Comparison of ENCODE assay signal across 8 mouse cellular contexts in genomic region chr1:74284543-74285160, GRCm38 (mm10). TPM values are rescaled to one million over a fixed set of nuclear protein-coding genes. Genes with fewer than 3 reads are reported as not detected.
DNase-seq lines count a peak whose midpoint lies in the region; ATAC-seq and TF ChIP-seq lines count a peak whose summit lies in the region.

Gene Aamp (minus strand): TSS chr1:74284738.
Gene Pnkd (plus strand): TSS chr1:74284930.

- under 1% methylated on average over 56 of the region's 56 CpGs for WGBS in kidney, embryonic 14.5 days
- under 1% methylated on average over 56 of the region's 56 CpGs for WGBS in limb, embryonic 15.5 days

- TF ChIP-seq CTCF in bone marrow macrophage, adult 2 months (IDR thresholded peaks at IDR 0.05; ENCODE audit: low read depth, low read length) = no peak
- TF ChIP-seq CTCF in embryonic fibroblast, embryonic 13.5 days (IDR thresholded peaks at IDR 0.05; ENCODE audit: borderline replicate concordance, insufficient read depth, low read length) = no peak

- H3K4me3 ChIP-seq in bone marrow macrophage, adult 2 months (ENCODE audit: insufficient read depth, low read length) = peak within 1 kb of the TSS; percentile 80
- peak within 1 kb of the TSS; percentile 94 for H3K4me3 ChIP-seq in embryonic fibroblast, embryonic 13.5 days (ENCODE audit: insufficient read depth, low read length)
- peak within 1 kb of the TSS; percentile 83 for H3K4me3 ChIP-seq in kidney, embryonic 14.5 days (ENCODE audit: low read length)
- peak within 1 kb of the TSS; percentile 90 for H3K4me3 ChIP-seq in limb, embryonic 15.5 days

- H3K4me2 ChIP-seq in kidney, embryonic 14.5 days (replicated peaks; ENCODE audit: low read depth, low read length) = peak within 1 kb of the TSS; percentile 88
- H3K4me2 ChIP-seq in limb, embryonic 15.5 days = peak within 1 kb of the TSS; percentile 79

- peak within 1 kb of the TSS; percentile 80 for H3K9ac ChIP-seq in kidney, embryonic 14.5 days (ENCODE audit: low read depth, low read length)
- peak within 1 kb of the TSS; percentile 79 for H3K9ac ChIP-seq in limb, embryonic 15.5 days

- no peak for TF ChIP-seq POLR2A in bone marrow macrophage, adult 2 months (IDR thresholded peaks at IDR 0.05; ENCODE audit: borderline replicate concordance, low read depth, low read length)
- peak; percentile 85 for TF ChIP-seq POLR2A in embryonic fibroblast, embryonic 13.5 days (IDR thresholded peaks at IDR 0.05; ENCODE audit: low read depth, low read length)

- no peaks in the 10 kb centered on the region for H3K9me3 ChIP-seq in kidney, embryonic 14.5 days (ENCODE audit: control insufficient read depth, low read length)
- H3K9me3 ChIP-seq in limb, embryonic 15.5 days = no peaks in the 10 kb centered on the region

- peak; percentile 100 for DNase-seq in A20 (ENCODE audit: low read depth, low spot score)
- DNase-seq in heart, adult 9 months (ENCODE audit: low spot score in 2 of 2) = peak; percentile 100
- DNase-seq in monocyte, adult 2 months (ENCODE audit: low read depth in 1 of 2, low spot score in 2 of 2) = peak; percentile 100
- DNase-seq in spleen, postnatal 36 days (ENCODE audit: low spot score in 2 of 2) = peak; percentile 100

- ATAC-seq in kidney, embryonic 14.5 days (ENCODE audit: low FRiP score, low TSS enrichment) = peak; percentile 97
- peak; percentile 97 for ATAC-seq in limb, embryonic 15.5 days (ENCODE audit: insufficient number of reproducible peaks, low FRiP score, low TSS enrichment, low read depth)

- H3K4me1 ChIP-seq in bone marrow macrophage, adult 2 months (ENCODE audit: control insufficient read depth, insufficient read depth, low read length) = peaks cover 4% of the 10 kb centered on the region
- peaks cover 4% of the 10 kb centered on the region for H3K4me1 ChIP-seq in embryonic fibroblast, embryonic 13.5 days (ENCODE audit: control insufficient read depth, insufficient read depth, low read length)
- peaks cover 9% of the 10 kb centered on the region; the same call in 1 of the 2 replicates for H3K4me1 ChIP-seq in kidney, embryonic 14.5 days (ENCODE audit: control insufficient read depth, insufficient read depth, low read length)
- H3K4me1 ChIP-seq in limb, embryonic 15.5 days = peaks cover 37% of the 10 kb centered on the region

- H3K36me3 ChIP-seq in kidney, embryonic 14.5 days (ENCODE audit: control insufficient read depth, insufficient read depth, low read length) = peaks cover 50% of the 10 kb centered on the region
- peaks cover 53% of the 10 kb centered on the region for H3K36me3 ChIP-seq in limb, embryonic 15.5 days

- no peaks in the 10 kb centered on the region for H3K27me3 ChIP-seq in kidney, embryonic 14.5 days (ENCODE audit: control insufficient read depth, insufficient read depth, low read length)
- no peaks in the 10 kb centered on the region for H3K27me3 ChIP-seq in limb, embryonic 15.5 days

- peak within 1 kb of the TSS; percentile 61 for H3K27ac ChIP-seq in bone marrow macrophage, adult 2 months (ENCODE audit: insufficient read depth, low read depth, low read length)
- no peak within 1 kb of the TSS for H3K27ac ChIP-seq in embryonic fibroblast, embryonic 13.5 days (ENCODE audit: insufficient read depth, low read length)
- H3K27ac ChIP-seq in kidney, embryonic 14.5 days (ENCODE audit: low read depth, low read length) = peak within 1 kb of the TSS; percentile 67
- peak within 1 kb of the TSS; percentile 85 for H3K27ac ChIP-seq in limb, embryonic 15.5 days

RNA-seq across cellular contexts. Expression of gene Aamp, which starts in this region (rescaled TPM):
- polyA plus RNA-seq in bone marrow macrophage, adult 2 months (2012; ENCODE audit: insufficient read depth, insufficient read length, missing spikeins) = 104 and 124 TPM in 2 replicates
- polyA plus RNA-seq in embryonic fibroblast, embryonic 13.5 days (2011; ENCODE audit: insufficient read length, low read depth, missing spikeins) = 85.7 and 90.3 TPM in 2 replicates
- 249 and 258 TPM in 2 replicates for polyA plus RNA-seq in kidney, embryonic 14.5 days (2014; fragmentation: Nextera tagmentation; extraction: Ambion mirVana)
- polyA plus RNA-seq in limb, embryonic 15.5 days (2015; fragmentation: Nextera tagmentation; extraction: Ambion mirVana) = 232 and 249 TPM in 2 replicates

RNA-seq across cellular contexts. Expression of gene Pnkd, which starts in this region (rescaled TPM):
- polyA plus RNA-seq in bone marrow macrophage, adult 2 months (2012; ENCODE audit: insufficient read depth, insufficient read length, missing spikeins) = 37.6 and 37.8 TPM in 2 replicates
- polyA plus RNA-seq in embryonic fibroblast, embryonic 13.5 days (2011; ENCODE audit: insufficient read length, low read depth, missing spikeins) = 19.6 and 21.5 TPM in 2 replicates
- 126 and 154 TPM in 2 replicates for polyA plus RNA-seq in kidney, embryonic 14.5 days (2014; fragmentation: Nextera tagmentation; extraction: Ambion mirVana)
- polyA plus RNA-seq in limb, embryonic 15.5 days (2015; fragmentation: Nextera tagmentation; extraction: Ambion mirVana) = 104 and 114 TPM in 2 replicates
